Mouse (Mus musculus) lung, embryonic 14.5 days (tissue): ENCODE data around the gene Gm9887. TPM values are rescaled to one million over a fixed set of nuclear protein-coding genes. Genes with fewer than 3 reads are reported as not detected.

Experiments
- ATAC-seq: fragments of 200-750 bp; cut with Nextera tagmentation; 2 replicates; pipeline ENCODE4 v1.8.0; 2017; ENCODE audit warnings: mild to moderate bottlenecking, moderate TSS enrichment, moderate library complexity; ENCODE audit not compliant: insufficient read depth
- DNase-seq: peaks from one replicate; pipeline ENCODE4 v3.0.0-alpha.2; 2015
- H3K27ac ChIP-seq: fragments of 300-500 bp; sonication (generic); 2 replicates; pipeline ENCODE4 v1.5.1; 2014; ENCODE audit warnings: low read depth, mild to moderate bottlenecking, moderate library complexity
- H3K27me3 ChIP-seq: fragments of 300-500 bp; sonication (generic); 2 replicates; pipeline ENCODE4 v1.6.1; 2014; ENCODE audit warnings: low read length, control low read depth; ENCODE audit not compliant: insufficient read depth
- H3K36me3 ChIP-seq: fragments of 300-500 bp; sonication (generic); 2 replicates; pipeline ENCODE4 v1.6.1; 2014; ENCODE audit warnings: control low read depth; ENCODE audit not compliant: insufficient read depth
- H3K4me1 ChIP-seq: fragments of 300-500 bp; sonication (generic); 2 replicates; pipeline ENCODE4 v1.6.1; 2014; ENCODE audit warnings: antibody characterized with exemption, control low read depth; ENCODE audit not compliant: insufficient read depth
- H3K4me2 ChIP-seq: fragments of 300-500 bp; sonication (generic); 2 replicates; pipeline ENCODE4 v1.6.1; 2014; ENCODE audit warnings: mild to moderate bottlenecking
- H3K4me3 ChIP-seq: fragments of 300-500 bp; sonication (generic); 2 replicates; pipeline ENCODE4 v1.5.1; 2014; ENCODE audit warnings: low read depth, low read length
- H3K9ac ChIP-seq: fragments of 300-500 bp; sonication (generic); 2 replicates; pipeline ENCODE4 v1.6.1; 2014
- H3K9me3 ChIP-seq: fragments of 300-500 bp; sonication (generic); 2 replicates; pipeline ENCODE4 v1.6.1; 2016; ENCODE audit warnings: low read depth, low read length, control low read depth
- CTCF ChIP-seq: IDR thresholded peaks from 2 replicates; pipeline ENCODE4 v1.5.1; 2016; ENCODE audit warnings: antibody characterized with exemption, low read depth
- WGBS: fragments of 180-500 bp; shearing (Covaris S2); extraction: QIAGEN DNeasy Blood & Tissue Kit; methylation state at CpG from one replicate; pipeline ENCODE4 v1.1.7; 2014; 5-methylcytosine and 5-hydroxymethylcytosine counted together
- polyA plus RNA-seq: library from polyadenylated mRNA; unstranded; fragments of >200 nt; fragmentation: Nextera tagmentation; extraction: Ambion mirVana; gene quantifications from 2 replicates; pipeline ENCODE4 v1.2.1, GENCODE M21; 2014

Gene Gm9887
- polyA plus RNA-seq, 1 experiment from 2014 or later: 2.2 TPM

GRCm38 (mm10) chr12:69414826-69415572 lies 42.7 kb upstream of the Gm9887 start:
- 0 out of 2 replicates have a peak, but pooled peaks cover 4% of the 10 kb centered on the region for H3K4me1 ChIP-seq
- ATAC-seq (no peak), DNase-seq (no peak)
- H3K4me2 ChIP-seq: no peak overlapping the region
- no peak overlapping the region for H3K9ac ChIP-seq
- no peaks in the 10 kb centered on the region for H3K9me3 ChIP-seq
- H3K36me3 ChIP-seq: no peaks in the 10 kb centered on the region
- H3K4me3 ChIP-seq: no peak overlapping the region
- H3K27me3 ChIP-seq: no peaks in the 10 kb centered on the region
- TF ChIP-seq CTCF: no peak
- no peak overlapping the region for H3K27ac ChIP-seq
- WGBS: 65% methylated on average over 4 of the region's 4 CpGs

GRCm38 (mm10) chr12:69413303-69413702 lies 41.0 kb upstream of the Gm9887 start:
- Histone ChIP-seq H3K9me3 (no peaks in the 10 kb centered on the region), H3K36me3 (no peaks in the 10 kb centered on the region), H3K4me2 (no peak overlapping the region), H3K27ac (no peak overlapping the region), H3K9ac (no peak overlapping the region), H3K27me3 (no peaks in the 10 kb centered on the region), H3K4me1 (0 out of 2 replicates have a peak, but pooled peaks cover 4% of the 10 kb centered on the region), H3K4me3 (no peak overlapping the region)
- TF ChIP-seq CTCF: no peak
- DNase-seq: peak; percentile 30
- WGBS: 49% methylated on average over 3 of the region's 3 CpGs
- ATAC-seq: no peak

GRCm38 (mm10) chr12:69411936-69412335 lies 39.7 kb upstream of the Gm9887 start:
- Histone ChIP-seq H3K27me3 (no peaks in the 10 kb centered on the region), H3K4me1 (0 out of 2 replicates have a peak, but pooled peaks cover 4% of the 10 kb centered on the region), H3K4me3 (no peak overlapping the region), H3K9me3 (no peaks in the 10 kb centered on the region), H3K36me3 (no peaks in the 10 kb centered on the region), H3K27ac (no peak overlapping the region), H3K4me2 (no peak overlapping the region), H3K9ac (no peak overlapping the region)
- 47% methylated on average over 4 of the region's 4 CpGs for WGBS
- ATAC-seq (no peak), DNase-seq (no peak)
- no peak for TF ChIP-seq CTCF

- Histone ChIP-seq H3K27ac (no peak overlapping the region), H3K4me3 (no peak overlapping the region), H3K9me3 (no peaks in the 10 kb centered on the region), H3K4me2 (no peak overlapping the region), H3K36me3 (no peaks in the 10 kb centered on the region), H3K27me3 (no peaks in the 10 kb centered on the region), H3K9ac (no peak overlapping the region), H3K4me1 (0 out of 2 replicates have a peak, but pooled peaks cover 4% of the 10 kb centered on the region)
- ATAC-seq: no peak
- WGBS: 57% methylated on average over 5 of the region's 5 CpGs
- DNase-seq: peak; percentile 23
- TF ChIP-seq CTCF: no peak
These were observed 38.5 kb upstream of the Gm9887 start for GRCm38 (mm10) chr12:69410767-69411166.

- Histone ChIP-seq H3K4me1 (no peaks in the 10 kb centered on the region), H3K9me3 (no peaks in the 10 kb centered on the region), H3K9ac (no peak overlapping the region), H3K27ac (no peak overlapping the region), H3K4me2 (no peak overlapping the region), H3K27me3 (no peaks in the 10 kb centered on the region), H3K4me3 (no peak overlapping the region), H3K36me3 (no peaks in the 10 kb centered on the region)
- no peak for TF ChIP-seq CTCF
- WGBS: 87% methylated on average over 13 of the region's 13 CpGs
- no peak for DNase-seq
- no peak for ATAC-seq
These were observed 30.4 kb upstream of the Gm9887 start for GRCm38 (mm10) chr12:69402594-69403167.

GRCm38 (mm10) chr12:69402100-69402499 lies 29.8 kb upstream of the Gm9887 start:
- no peaks in the 10 kb centered on the region for H3K9me3 ChIP-seq
- H3K27ac ChIP-seq: no peak overlapping the region
- no peak overlapping the region for H3K9ac ChIP-seq
- ATAC-seq (no peak), DNase-seq (no peak)
- H3K4me3 ChIP-seq: no peak overlapping the region
- H3K27me3 ChIP-seq: no peaks in the 10 kb centered on the region
- WGBS: 40% methylated on average over 9 of the region's 9 CpGs
- no peaks in the 10 kb centered on the region for H3K4me1 ChIP-seq
- no peak overlapping the region for H3K4me2 ChIP-seq
- no peaks in the 10 kb centered on the region for H3K36me3 ChIP-seq
- no peak for TF ChIP-seq CTCF

GRCm38 (mm10) chr12:69400871-69401286 lies 28.6 kb upstream of the Gm9887 start:
- no peak overlapping the region for H3K4me3 ChIP-seq
- H3K36me3 ChIP-seq: no peaks in the 10 kb centered on the region
- 22% methylated on average over 2 of the region's 2 CpGs for WGBS
- H3K9me3 ChIP-seq: no peaks in the 10 kb centered on the region
- no peak overlapping the region for H3K4me2 ChIP-seq
- no peak for TF ChIP-seq CTCF
- no peaks in the 10 kb centered on the region for H3K4me1 ChIP-seq
- ATAC-seq (peak; percentile 54; the same call in 1 of the 2 replicates), DNase-seq (peak; percentile 80)
- no peak overlapping the region for H3K27ac ChIP-seq
- H3K27me3 ChIP-seq: no peaks in the 10 kb centered on the region
- H3K9ac ChIP-seq: no peak overlapping the region
